Mouse (Mus musculus) limb, embryonic 14.5 days (tissue): ENCODE measurements at regions not wholly inside any gene's neighbourhood (a gene's known extent, or its start where the extent isn't known, plus 50 kb on each side); places are given as distances from the start of the nearest gene placed in this dataset.

ENCODE experiments used
- ATAC-seq: fragments of 200-750 bp; cut with Nextera tagmentation; 2 replicates; pipeline ENCODE4 v1.8.0; 2017; ENCODE audit warnings: low read depth, moderate number of reproducible peaks, moderate TSS enrichment; ENCODE audit not compliant: low FRiP score
- DNase-seq: peaks from one replicate; pipeline ENCODE4 v3.0.0-alpha.2; 2015; ENCODE audit warnings: low spot score
- H3K27ac ChIP-seq: fragments of 300-500 bp; sonication (generic); replicated peaks from 2 replicates; pipeline ENCODE4 v1.5.1; 2014; ENCODE audit warnings: low read depth, mild to moderate bottlenecking, low read length, moderate library complexity, mixed read lengths
- H3K27me3 ChIP-seq: fragments of 300-500 bp; sonication (generic); 2 replicates; pipeline ENCODE4 v1.6.1; 2014; ENCODE audit warnings: low read length, mixed read lengths; ENCODE audit not compliant: control insufficient read depth, insufficient read depth
- H3K36me3 ChIP-seq: fragments of 300-500 bp; sonication (generic); 2 replicates; pipeline ENCODE4 v1.6.1; 2014; ENCODE audit warnings: mild to moderate bottlenecking, low read length, moderate library complexity, mixed read lengths; ENCODE audit not compliant: control insufficient read depth, insufficient read depth
- H3K4me1 ChIP-seq: fragments of 300-500 bp; sonication (generic); 2 replicates; pipeline ENCODE4 v1.6.1; 2014; ENCODE audit warnings: antibody characterized with exemption, low read length, mixed read lengths; ENCODE audit not compliant: control insufficient read depth, insufficient read depth
- H3K4me2 ChIP-seq: fragments of 300-500 bp; sonication (generic); replicated peaks from 2 replicates; pipeline ENCODE4 v1.6.1; 2014; ENCODE audit warnings: low read depth, mild to moderate bottlenecking, low read length, moderate library complexity; ENCODE audit not compliant: severe bottlenecking
- H3K4me3 ChIP-seq: fragments of 300-500 bp; sonication (generic); replicated peaks from 2 replicates; pipeline ENCODE4 v1.5.1; 2014; ENCODE audit warnings: low read length
- H3K9ac ChIP-seq: fragments of 300-500 bp; sonication (generic); 2 replicates; pipeline ENCODE4 v1.6.1; 2014; ENCODE audit warnings: mild to moderate bottlenecking, low read depth, low read length, moderate library complexity; ENCODE audit not compliant: severe bottlenecking
- H3K9me3 ChIP-seq: fragments of 300-500 bp; sonication (generic); 2 replicates; pipeline ENCODE4 v1.6.1; 2016; ENCODE audit warnings: low read length; ENCODE audit not compliant: control insufficient read depth
- POLR2A ChIP-seq: fragments of 200-500 bp; IDR thresholded peaks from 2 replicates; pipeline ENCODE4 v1.8.0; 2012; ENCODE audit warnings: inconsistent platforms, mild to moderate bottlenecking, moderate library complexity, borderline replicate concordance; ENCODE audit not compliant: insufficient read depth, insufficient read length; ENCODE audit errors: extremely low read depth
- WGBS: fragments of 180-500 bp; shearing (Covaris S2); extraction: QIAGEN DNeasy Blood & Tissue Kit; methylation state at CpG from one replicate; pipeline ENCODE4 v1.1.7; 2014; 5-methylcytosine and 5-hydroxymethylcytosine counted together

- peak; percentile 35 for DNase-seq
- Histone ChIP-seq H3K4me3 (no peak overlapping the region), H3K9ac (no peak overlapping the region), H3K9me3 (no peaks in the 10 kb centered on the region), H3K4me1 (peaks cover 6% of the 10 kb centered on the region; the same call in 1 of the 2 replicates), H3K4me2 (no peak overlapping the region), H3K27me3 (no peaks in the 10 kb centered on the region), H3K36me3 (no peaks in the 10 kb centered on the region), H3K27ac (no peak overlapping the region)
- ATAC-seq: 0 out of 2 replicates have a peak, but pooled peaks have one; percentile 12
- no peak for TF ChIP-seq POLR2A
- WGBS: 52% methylated on average over 5 of the region's 5 CpGs
Measured at GRCm38 (mm10) chr13:35166080-35166479, 139.2 kb upstream of the Eci2 start.

GRCm38 (mm10) chr13:35166831-35167541 lies 140.1 kb upstream of the Eci2 start:
- Histone ChIP-seq H3K4me3 (no peak overlapping the region), H3K27me3 (no peaks in the 10 kb centered on the region), H3K9ac (no peak overlapping the region), H3K27ac (no peak overlapping the region), H3K36me3 (no peaks in the 10 kb centered on the region), H3K4me1 (peaks cover 6% of the 10 kb centered on the region; the same call in 1 of the 2 replicates), H3K9me3 (no peaks in the 10 kb centered on the region), H3K4me2 (no peak overlapping the region)
- no peak for DNase-seq
- 78% methylated on average over 8 of the region's 8 CpGs for WGBS
- TF ChIP-seq POLR2A: no peak
- ATAC-seq: peak; percentile 50

DNA sequence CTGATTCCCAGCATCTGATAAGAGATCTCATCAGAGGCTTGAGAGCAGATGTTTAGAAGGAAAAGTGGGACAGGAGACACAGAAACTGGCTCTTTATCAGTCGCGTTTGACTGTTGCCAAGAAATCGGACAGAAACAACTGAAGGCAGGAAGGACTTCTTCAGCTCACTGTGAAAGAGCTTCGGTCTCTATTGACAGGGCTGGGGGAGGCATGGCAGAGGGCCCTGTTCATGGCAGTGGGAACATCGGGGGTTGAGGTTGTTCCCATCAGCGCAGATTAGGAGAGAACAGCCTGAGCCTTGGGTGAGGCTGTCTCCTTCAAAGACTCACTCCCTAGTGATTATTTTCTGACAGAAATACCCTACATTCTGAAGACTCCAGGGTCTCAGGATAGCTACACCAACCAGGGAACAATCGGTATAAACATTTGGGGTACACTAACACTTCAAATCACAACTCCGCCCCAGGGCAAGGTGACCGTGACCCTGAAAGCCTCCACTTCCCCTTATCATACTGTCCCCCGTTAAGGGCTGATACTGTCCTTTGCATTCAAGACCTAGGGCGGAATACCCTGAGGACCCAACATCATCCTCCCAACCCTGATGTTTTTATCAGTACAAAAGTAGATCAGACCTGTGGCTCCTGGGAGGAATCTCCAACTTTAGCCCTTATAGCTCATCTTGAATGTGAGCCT lies 144.8 kb upstream of the Eci2 start:
- no peak for ATAC-seq
- no peaks in the 10 kb centered on the region for H3K36me3 ChIP-seq
- H3K9me3 ChIP-seq: no peaks in the 10 kb centered on the region
- no peak for TF ChIP-seq POLR2A
- H3K4me3 ChIP-seq: no peak overlapping the region
- WGBS: 82% methylated on average over 11 of the region's 11 CpGs
- no peak for DNase-seq
- no peak overlapping the region for H3K27ac ChIP-seq
- no peak overlapping the region for H3K4me2 ChIP-seq
- no peak overlapping the region for H3K9ac ChIP-seq
- no peaks in the 10 kb centered on the region for H3K27me3 ChIP-seq
- peaks cover 6% of the 10 kb centered on the region for H3K4me1 ChIP-seq

GRCm38 (mm10) chr13:35173522-35173921 lies 146.6 kb upstream of the Eci2 start:
- no peak for DNase-seq
- WGBS: 27% methylated on average over 2 of the region's 2 CpGs
- H3K4me1 ChIP-seq: peaks cover 9% of the 10 kb centered on the region
- no peak overlapping the region for H3K27ac ChIP-seq
- H3K4me2 ChIP-seq: no peak overlapping the region
- ATAC-seq: no peak
- H3K27me3 ChIP-seq: no peaks in the 10 kb centered on the region
- H3K9ac ChIP-seq: no peak overlapping the region
- H3K36me3 ChIP-seq: no peaks in the 10 kb centered on the region
- no peak overlapping the region for H3K4me3 ChIP-seq
- no peaks in the 10 kb centered on the region for H3K9me3 ChIP-seq
- no peak for TF ChIP-seq POLR2A

- H3K4me1 ChIP-seq: peaks cover 9% of the 10 kb centered on the region
- H3K4me2 ChIP-seq: no peak overlapping the region
- H3K36me3 ChIP-seq: no peaks in the 10 kb centered on the region
- no peak overlapping the region for H3K9ac ChIP-seq
- no peak for TF ChIP-seq POLR2A
- H3K27ac ChIP-seq: no peak overlapping the region
- no peak for DNase-seq
- WGBS: 68% methylated on average over 1 of the region's 1 CpGs
- H3K27me3 ChIP-seq: no peaks in the 10 kb centered on the region
- ATAC-seq: no peak
- no peak overlapping the region for H3K4me3 ChIP-seq
- no peaks in the 10 kb centered on the region for H3K9me3 ChIP-seq
Measured at GRCm38 (mm10) chr13:35175587-35175986, 148.7 kb upstream of the Eci2 start.
